Mouse (Mus musculus): ENCODE data around the gene Arl5c.

Gene Arl5c

GRCm38 (mm10) chr11:97994539-97995100, 1.4 kb downstream of the Arl5c start:
- DNase-seq (ENCODE audit: low spot score), result peak; percentile 84

GRCm38 (mm10) chr11:97988530-97989096, 7.4 kb downstream of the Arl5c start:
- peak; percentile 83 for DNase-seq (ENCODE audit: low spot score)

GRCm38 (mm10) chr11:97987551-97988526, 8.1 kb downstream of the Arl5c start:
- peak; percentile 99 for DNase-seq (ENCODE audit: low spot score)

GRCm38 (mm10) chr11:97986738-97987465, 9.1 kb downstream of the Arl5c start:
- no peak for DNase-seq (ENCODE audit: low spot score)

- DNase-seq (ENCODE audit: low spot score), result no peak
Measured at GRCm38 (mm10) chr11:97985727-97986677, 10.0 kb downstream of the Arl5c start, which contains the start of gene Plxdc1. Gene Plxdc1, minus strand, starts transcription at chr11:97986444.

GRCm38 (mm10) chr11:97983983-97984382, 12.0 kb downstream of the Arl5c start:
- DNase-seq (ENCODE audit: low spot score), result no peak

GRCm38 (mm10) chr11:97983506-97983905, 12.5 kb downstream of the Arl5c start:
- DNase-seq (ENCODE audit: low spot score), result no peak

- no peak for DNase-seq (ENCODE audit: low spot score)
Measured at GRCm38 (mm10) chr11:97982721-97983120, 13.3 kb downstream of the Arl5c start.

GRCm38 (mm10) chr11:97980531-97980966, 15.4 kb downstream of the Arl5c start:
- DNase-seq (ENCODE audit: low spot score), result peak; percentile 45

- no peak for DNase-seq (ENCODE audit: low spot score)
Measured at GRCm38 (mm10) chr11:97979824-97980495, 16.0 kb downstream of the Arl5c start.

- no peak for DNase-seq (ENCODE audit: low spot score)
Measured at GRCm38 (mm10) chr11:97978392-97978791, 17.6 kb downstream of the Arl5c start.

GRCm38 (mm10) chr11:97977797-97978196, 18.2 kb downstream of the Arl5c start:
- DNase-seq (ENCODE audit: low spot score), result no peak

- no peak for DNase-seq (ENCODE audit: low spot score)
Measured at GRCm38 (mm10) chr11:97974746-97975145, 21.2 kb downstream of the Arl5c start.

GRCm38 (mm10) chr11:97974141-97974540, 21.8 kb downstream of the Arl5c start:
- DNase-seq (ENCODE audit: low spot score), result no peak

- DNase-seq (ENCODE audit: low spot score), result no peak
Measured at GRCm38 (mm10) chr11:97972434-97972833, 23.5 kb downstream of the Arl5c start.

- no peak for DNase-seq (ENCODE audit: low spot score)
Measured at GRCm38 (mm10) chr11:97971232-97971631, 24.7 kb downstream of the Arl5c start.

GRCm38 (mm10) chr11:97970771-97971170, 25.2 kb downstream of the Arl5c start:
- DNase-seq (ENCODE audit: low spot score), result no peak

- no peak for DNase-seq (ENCODE audit: low spot score)
Measured at GRCm38 (mm10) chr11:97968385-97968784, 27.6 kb downstream of the Arl5c start.

- no peak for DNase-seq (ENCODE audit: low spot score)
Measured at GRCm38 (mm10) chr11:97967114-97967513, 28.9 kb downstream of the Arl5c start.

- DNase-seq (ENCODE audit: low spot score), result no peak
Measured at GRCm38 (mm10) chr11:97960907-97961306, 35.1 kb downstream of the Arl5c start.

Measured in embryo, embryonic 10 days (tissue).